Mouse (Mus musculus) bone marrow macrophage, adult 2 months (primary cell): ENCODE measurements at regions not wholly inside any gene's neighbourhood (a gene's known extent, or its start where the extent isn't known, plus 50 kb on each side); places are given as distances from the start of the nearest gene placed in this dataset.

Experiments used
- H3K27ac ChIP-seq: 2 replicates; pipeline ENCODE4 v1.5.1; 2012; ENCODE audit warnings: low read depth, low read length; ENCODE audit not compliant: insufficient read depth
- H3K4me1 ChIP-seq: 2 replicates; pipeline ENCODE4 v1.6.1; 2012; ENCODE audit warnings: low read length; ENCODE audit not compliant: control insufficient read depth, insufficient read depth
- H3K4me3 ChIP-seq: 2 replicates; pipeline ENCODE4 v1.5.1; 2012; ENCODE audit warnings: mild to moderate bottlenecking, low read length, moderate library complexity; ENCODE audit not compliant: insufficient read depth
- CTCF ChIP-seq: IDR thresholded peaks from 2 replicates; pipeline ENCODE4 v1.5.1; 2012; ENCODE audit warnings: low read depth, mild to moderate bottlenecking, low read length, moderate library complexity
- POLR2A ChIP-seq: IDR thresholded peaks from 2 replicates; pipeline ENCODE4 v1.6.1; 2012; ENCODE audit warnings: mild to moderate bottlenecking, low read depth, low read length, borderline replicate concordance

DNA sequence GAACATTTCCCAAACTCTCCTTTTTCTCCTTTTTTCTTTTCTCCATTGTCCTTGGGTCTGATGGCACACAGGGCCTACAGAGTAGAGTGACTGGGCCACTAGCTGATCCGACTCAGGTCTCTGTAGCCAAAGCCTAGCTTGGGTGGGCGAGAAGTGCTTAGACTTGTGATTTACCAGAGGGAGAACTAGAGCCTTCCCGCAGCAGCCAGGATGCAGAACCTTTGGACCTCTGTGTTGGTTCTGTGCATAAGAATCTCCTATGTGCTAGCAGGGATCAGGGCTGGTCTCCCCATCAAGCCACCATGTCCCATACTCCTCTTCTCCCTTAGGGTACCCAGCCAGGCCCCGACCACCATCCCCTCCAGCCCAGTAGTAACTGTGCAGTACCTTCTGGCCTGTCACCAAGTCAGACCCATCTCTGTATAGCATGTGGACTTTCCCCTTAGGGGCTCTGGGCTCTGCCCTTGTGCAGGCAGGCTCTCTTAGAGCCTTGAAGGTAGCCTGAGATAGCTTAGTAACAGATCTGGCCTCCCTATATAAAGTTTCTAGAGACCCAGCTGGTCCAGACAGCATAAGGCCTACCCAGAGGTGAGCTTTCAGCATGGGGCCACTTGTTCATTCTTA, 94.6 kb downstream of the 1700001O22Rik start:
- Histone ChIP-seq H3K4me1 (peaks cover 32% of the 10 kb centered on the region), H3K4me3 (no peak overlapping the region), H3K27ac (no peak overlapping the region)
- TF ChIP-seq CTCF = no peak

DNA sequence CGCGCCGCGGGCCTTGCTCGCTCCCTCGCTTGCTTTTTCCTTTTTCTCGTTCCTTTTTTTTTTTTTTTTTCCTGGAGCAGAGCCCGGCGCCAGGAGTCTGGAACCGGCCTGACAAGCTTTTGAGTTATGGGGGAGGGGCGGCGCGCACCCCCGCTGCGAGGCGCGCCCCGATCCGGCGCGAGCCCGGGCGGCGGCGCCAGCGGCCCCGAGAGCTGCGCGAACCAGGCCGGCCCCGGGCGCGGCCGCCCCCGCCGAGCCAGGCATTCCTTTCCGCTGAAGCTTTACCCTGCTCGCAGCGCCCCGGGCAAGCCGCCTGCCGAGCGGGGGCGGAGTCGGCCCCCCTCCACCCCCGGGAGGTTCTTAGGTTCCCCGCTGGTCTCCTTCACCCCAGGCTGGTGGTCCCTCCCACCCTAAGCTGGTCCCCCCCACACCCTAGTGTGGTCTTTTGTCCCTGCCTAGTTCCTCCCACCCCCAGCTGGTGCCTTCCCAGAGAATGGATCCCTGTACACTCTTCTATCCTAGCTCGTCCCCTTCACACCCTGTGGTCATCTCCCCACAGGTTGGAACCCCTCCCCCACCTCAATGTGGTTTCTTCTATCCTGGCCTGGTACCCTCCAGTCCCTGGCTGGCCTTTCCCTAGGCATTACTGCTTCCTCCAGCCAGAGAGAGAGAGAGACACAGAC, 95.3 kb downstream of the 1700001O22Rik start:
- H3K4me1 ChIP-seq = peaks cover 32% of the 10 kb centered on the region
- peak overlapping the region; percentile 59 for H3K4me3 ChIP-seq
- H3K27ac ChIP-seq = peak overlapping the region; percentile 61
- TF ChIP-seq CTCF (no peak), POLR2A (no peak)

- Histone ChIP-seq H3K27ac (peak overlapping the region; percentile 61), H3K4me3 (peak overlapping the region; percentile 59), H3K4me1 (peaks cover 26% of the 10 kb centered on the region)
- TF ChIP-seq CTCF (no peak), POLR2A (no peak)
Observed at GRCm38 (mm10) chr2:30707099-30708000, 96.1 kb downstream of the 1700001O22Rik start.

DNA sequence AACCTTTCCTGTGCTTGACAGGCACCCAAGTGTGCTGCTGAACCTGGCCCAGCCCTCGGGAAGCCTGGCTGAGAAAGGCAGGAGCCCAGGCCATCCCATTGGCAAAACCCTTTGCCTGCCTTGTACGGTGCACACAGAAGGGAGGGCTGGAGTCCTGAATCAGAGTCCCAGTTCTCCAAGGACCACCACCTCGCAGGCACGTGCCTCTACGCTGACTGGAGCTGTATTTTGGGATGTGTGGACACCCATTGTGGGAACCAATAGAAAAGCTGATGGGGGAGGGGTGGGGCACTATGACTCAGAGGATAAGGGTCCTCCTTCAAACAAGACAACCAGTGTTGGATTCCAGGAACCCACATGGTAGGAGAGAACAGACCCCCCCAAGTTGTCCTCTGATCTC, 97.4 kb downstream of the 1700001O22Rik start:
- Histone ChIP-seq H3K4me1 (peaks cover 21% of the 10 kb centered on the region), H3K27ac (no peak overlapping the region), H3K4me3 (no peak overlapping the region)
- TF ChIP-seq POLR2A (no peak), CTCF (no peak)

- H3K4me3 ChIP-seq = no peak overlapping the region
- peaks cover 22% of the 10 kb centered on the region for H3K4me1 ChIP-seq
- H3K27ac ChIP-seq = no peak overlapping the region
- TF ChIP-seq CTCF (no peak), POLR2A (no peak)
Observed at GRCm38 (mm10) chr2:30703308-30703707, 100.2 kb downstream of the 1700001O22Rik start.

- no peak overlapping the region for H3K4me3 ChIP-seq
- TF ChIP-seq CTCF (no peak), POLR2A (no peak)
- H3K4me1 ChIP-seq = peaks cover 22% of the 10 kb centered on the region
- H3K27ac ChIP-seq = no peak overlapping the region
Observed at GRCm38 (mm10) chr2:30702711-30703110, 100.8 kb downstream of the 1700001O22Rik start.

DNA sequence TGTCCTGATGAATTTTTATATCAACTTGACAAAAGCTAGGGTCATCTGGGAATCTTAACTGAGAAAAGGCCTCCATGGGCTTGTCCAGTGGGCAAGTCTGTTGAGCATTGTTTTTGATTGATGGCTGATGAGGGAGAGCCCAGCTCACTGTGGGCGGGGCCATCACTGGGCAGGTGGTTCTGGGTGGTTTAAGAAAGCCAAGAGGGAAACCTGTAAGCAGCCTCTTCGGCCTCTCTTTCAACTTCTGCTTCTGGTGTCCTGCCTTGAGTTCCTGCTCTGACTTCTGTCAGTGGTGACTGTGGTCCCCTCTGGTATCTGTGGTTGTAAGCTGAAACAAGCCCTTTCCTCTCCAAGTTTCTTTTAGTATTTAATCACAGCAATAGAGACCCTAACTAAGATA, 102.6 kb downstream of the 1700001O22Rik start:
- H3K27ac ChIP-seq = no peak overlapping the region
- H3K4me1 ChIP-seq = peaks cover 9% of the 10 kb centered on the region
- no peak for TF ChIP-seq CTCF
- no peak for TF ChIP-seq POLR2A
- H3K4me3 ChIP-seq = no peak overlapping the region

DNA sequence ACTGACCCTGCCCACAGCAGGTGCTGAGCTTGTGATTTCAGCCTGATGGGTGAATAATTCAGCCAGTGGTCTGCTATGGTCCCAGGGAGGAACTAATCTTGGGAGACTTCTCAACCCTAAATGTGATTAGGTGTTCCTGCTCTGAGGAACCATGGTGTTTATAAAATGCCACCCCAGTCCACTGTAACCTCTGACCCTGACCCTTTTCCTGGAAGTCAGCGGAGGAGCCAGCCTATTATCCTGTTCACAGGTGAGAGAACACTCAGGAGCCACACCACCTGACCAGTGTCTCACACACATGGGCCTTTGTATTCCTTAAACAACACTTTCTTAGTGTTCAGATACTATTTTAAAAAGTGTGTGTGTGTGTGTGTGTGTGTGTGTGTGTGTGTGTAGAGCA, 103.0 kb downstream of the 1700001O22Rik start:
- Histone ChIP-seq H3K27ac (no peak overlapping the region), H3K4me1 (peaks cover 8% of the 10 kb centered on the region), H3K4me3 (no peak overlapping the region)
- TF ChIP-seq CTCF = no peak
- no peak for TF ChIP-seq POLR2A

GRCm38 (mm10) chr2:30699797-30700454, 103.5 kb downstream of the 1700001O22Rik start:
- Histone ChIP-seq H3K4me1 (peaks cover 8% of the 10 kb centered on the region), H3K27ac (peak overlapping the region; percentile 47), H3K4me3 (no peak overlapping the region)
- TF ChIP-seq CTCF (no peak), POLR2A (no peak)
